Mouse (Mus musculus) kidney, postnatal 0 days (tissue): Measurements from ENCODE around the gene Hnrnph3. TPM values are rescaled to one million over a fixed set of nuclear protein-coding genes. Genes with fewer than 3 reads are reported as not detected.
"Not testable (repeated sequence)": the region's sequence is repeated elsewhere in the genome, so short reads cannot be mapped to it uniquely, and the experiment has no call there.

ENCODE experiments used
- ATAC-seq: fragments of 200-750 bp; cut with Nextera tagmentation; replicated peaks from 2 replicates; pipeline ENCODE4 v1.8.0; 2017; ENCODE audit warnings: low read depth, moderate number of reproducible peaks, moderate TSS enrichment, moderate library complexity; ENCODE audit not compliant: low FRiP score
- DNase-seq: peaks from one replicate; pipeline ENCODE4 v3.0.0-alpha.2; 2016; ENCODE audit warnings: low spot score
- H3K27ac ChIP-seq: fragments of 300-500 bp; sonication (generic); 2 replicates; pipeline ENCODE4 v1.5.1; 2014; ENCODE audit warnings: mild to moderate bottlenecking
- H3K27me3 ChIP-seq: fragments of 300-500 bp; sonication (generic); 2 replicates; pipeline ENCODE4 v1.6.1; 2014; ENCODE audit warnings: low read length, mixed read lengths; ENCODE audit not compliant: insufficient read depth
- H3K36me3 ChIP-seq: fragments of 300-500 bp; sonication (generic); 2 replicates; pipeline ENCODE4 v1.6.1; 2014; ENCODE audit warnings: low read length, mixed read lengths; ENCODE audit not compliant: insufficient read depth
- H3K4me1 ChIP-seq: fragments of 300-500 bp; sonication (generic); replicated peaks from 2 replicates; pipeline ENCODE4 v1.6.1; 2014; ENCODE audit warnings: antibody characterized with exemption, low read length, mixed read lengths; ENCODE audit not compliant: insufficient read depth
- H3K4me2 ChIP-seq: fragments of 300-500 bp; sonication (generic); 2 replicates; pipeline ENCODE4 v1.6.1; 2014; ENCODE audit warnings: mild to moderate bottlenecking, low read length, moderate library complexity, mixed read lengths
- H3K4me3 ChIP-seq: fragments of 300-500 bp; sonication (generic); replicated peaks from 2 replicates; pipeline ENCODE4 v1.5.1; 2014; ENCODE audit warnings: low read depth, low read length
- H3K9ac ChIP-seq: fragments of 300-500 bp; sonication (generic); 2 replicates; pipeline ENCODE4 v1.6.1; 2014; ENCODE audit warnings: low read depth, low read length
- H3K9me3 ChIP-seq: fragments of 300-500 bp; sonication (generic); replicated peaks from 2 replicates; pipeline ENCODE4 v1.6.1; 2016; ENCODE audit warnings: low read length, inconsistent platforms, mixed read lengths
- CTCF ChIP-seq: IDR thresholded peaks from 2 replicates; pipeline ENCODE4 v1.5.1; 2016; ENCODE audit warnings: antibody characterized with exemption, low read depth, mild to moderate bottlenecking, moderate library complexity
- WGBS: fragments of 180-500 bp; shearing (Covaris S2); extraction: QIAGEN DNeasy Blood & Tissue Kit; methylation state at CpG from one replicate; pipeline ENCODE4 v1.1.7; 2014; 5-methylcytosine and 5-hydroxymethylcytosine counted together
- polyA plus RNA-seq: library from polyadenylated mRNA; unstranded; fragments of >200 nt; fragmentation: Nextera tagmentation; extraction: Ambion mirVana; gene quantifications from 2 replicates; pipeline ENCODE4 v1.2.1, GENCODE M21; 2015

The Hnrnph3 gene
- polyA plus RNA-seq, 1 experiment from 2014 or later: 56.7 TPM

DNA sequence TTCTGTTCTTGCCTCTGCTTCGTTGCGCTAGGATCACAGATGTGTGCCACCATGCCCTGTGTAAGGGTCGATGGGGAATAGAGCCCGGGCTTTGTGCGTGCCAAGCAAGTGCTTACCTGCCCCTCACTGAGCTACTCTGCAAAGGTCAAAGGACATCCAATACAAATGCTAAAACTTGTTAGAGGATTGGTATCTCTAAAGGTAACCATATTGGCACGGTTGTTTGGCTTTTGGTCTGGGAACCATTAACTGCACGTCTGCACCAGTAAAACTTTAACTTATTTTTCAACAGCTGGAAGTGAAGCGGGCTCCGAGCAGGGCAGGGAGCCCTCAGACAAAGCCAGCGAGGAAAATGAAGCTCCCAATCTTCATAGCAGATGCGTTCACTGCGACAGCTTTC lies 37.2 kb upstream of the Hnrnph3 start:
- Histone ChIP-seq H3K36me3 (no peaks in the 10 kb centered on the region), H3K9ac (no peak overlapping the region), H3K27ac (peak overlapping the region; percentile 47; the same call in 1 of the 2 replicates), H3K9me3 (no peaks in the 10 kb centered on the region), H3K27me3 (no peaks in the 10 kb centered on the region), H3K4me3 (no peak overlapping the region), H3K4me2 (no peak overlapping the region; the same call in 1 of the 2 replicates), H3K4me1 (no peaks in the 10 kb centered on the region)
- no peak for DNase-seq
- TF ChIP-seq CTCF: no peak
- no peak for ATAC-seq
- 59% methylated on average over 12 of the region's 12 CpGs for WGBS

DNA sequence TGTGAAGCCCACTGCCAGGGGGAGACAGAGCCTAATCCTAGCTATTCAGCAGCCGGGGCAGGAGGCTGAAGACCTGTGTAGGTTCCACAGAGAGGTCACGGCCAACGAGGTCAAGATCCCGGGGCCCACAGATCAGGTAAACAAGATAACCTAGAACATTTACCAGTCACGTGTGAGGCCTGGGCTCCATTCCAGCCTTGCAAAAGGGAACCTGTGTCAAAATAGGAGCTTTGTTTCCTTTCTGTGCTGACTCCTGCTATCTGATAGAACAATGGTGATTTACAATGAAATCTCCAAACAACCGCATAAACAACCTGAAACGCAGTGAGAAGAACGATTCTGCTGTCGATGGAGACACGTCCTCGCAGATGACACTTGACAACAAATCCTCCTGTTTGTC lies 36.4 kb upstream of the Hnrnph3 start:
- H3K4me2 ChIP-seq: no peak overlapping the region
- ATAC-seq (no peak), DNase-seq (peak; percentile 9)
- H3K36me3 ChIP-seq: no peaks in the 10 kb centered on the region
- peak overlapping the region; percentile 52; the same call in 1 of the 2 replicates for H3K27ac ChIP-seq
- TF ChIP-seq CTCF: no peak
- no peak overlapping the region for H3K4me3 ChIP-seq
- no peaks in the 10 kb centered on the region for H3K27me3 ChIP-seq
- H3K4me1 ChIP-seq: no peaks in the 10 kb centered on the region
- H3K9ac ChIP-seq: no peak overlapping the region
- WGBS: 28% methylated on average over 11 of the region's 11 CpGs
- no peaks in the 10 kb centered on the region for H3K9me3 ChIP-seq

DNA sequence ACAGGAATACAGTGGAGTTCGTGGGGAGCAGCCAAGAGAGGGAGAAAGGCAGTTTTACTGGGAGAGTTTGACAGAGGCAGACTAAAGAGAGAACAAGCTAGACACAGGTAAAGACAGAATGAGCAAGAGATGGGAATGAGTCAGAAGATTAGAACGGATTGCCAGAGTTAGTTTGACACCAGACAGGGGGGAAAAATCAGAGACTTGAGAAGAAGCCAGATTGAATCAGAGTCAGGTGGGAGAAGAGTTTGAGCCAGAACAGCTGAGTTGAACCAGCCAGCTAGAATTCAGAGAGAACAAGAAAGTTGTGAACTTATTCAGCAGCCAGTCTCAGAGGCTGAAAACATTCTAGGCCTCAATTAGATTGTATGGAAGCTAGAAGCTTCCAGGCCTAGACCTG lies 35.8 kb upstream of the Hnrnph3 start, which contains the start of gene Pbld1:
Gene Pbld1, plus strand, starts transcription at position 301 of the 400 bp plus-strand sequence.
- ATAC-seq (no peak), DNase-seq (no peak)
- Histone ChIP-seq H3K9me3 (no peaks in the 10 kb centered on the region), H3K27me3 (no peaks in the 10 kb centered on the region), H3K36me3 (no peaks in the 10 kb centered on the region), H3K9ac (no peak within 1 kb of the TSS), H3K4me3 (no peak within 1 kb of the TSS), H3K27ac (peak within 1 kb of the TSS; percentile 52), H3K4me1 (no peaks in the 10 kb centered on the region), H3K4me2 (no peak within 1 kb of the TSS)
- TF ChIP-seq CTCF: no peak
- WGBS: 83% methylated on average over 2 of the region's 2 CpGs

DNA sequence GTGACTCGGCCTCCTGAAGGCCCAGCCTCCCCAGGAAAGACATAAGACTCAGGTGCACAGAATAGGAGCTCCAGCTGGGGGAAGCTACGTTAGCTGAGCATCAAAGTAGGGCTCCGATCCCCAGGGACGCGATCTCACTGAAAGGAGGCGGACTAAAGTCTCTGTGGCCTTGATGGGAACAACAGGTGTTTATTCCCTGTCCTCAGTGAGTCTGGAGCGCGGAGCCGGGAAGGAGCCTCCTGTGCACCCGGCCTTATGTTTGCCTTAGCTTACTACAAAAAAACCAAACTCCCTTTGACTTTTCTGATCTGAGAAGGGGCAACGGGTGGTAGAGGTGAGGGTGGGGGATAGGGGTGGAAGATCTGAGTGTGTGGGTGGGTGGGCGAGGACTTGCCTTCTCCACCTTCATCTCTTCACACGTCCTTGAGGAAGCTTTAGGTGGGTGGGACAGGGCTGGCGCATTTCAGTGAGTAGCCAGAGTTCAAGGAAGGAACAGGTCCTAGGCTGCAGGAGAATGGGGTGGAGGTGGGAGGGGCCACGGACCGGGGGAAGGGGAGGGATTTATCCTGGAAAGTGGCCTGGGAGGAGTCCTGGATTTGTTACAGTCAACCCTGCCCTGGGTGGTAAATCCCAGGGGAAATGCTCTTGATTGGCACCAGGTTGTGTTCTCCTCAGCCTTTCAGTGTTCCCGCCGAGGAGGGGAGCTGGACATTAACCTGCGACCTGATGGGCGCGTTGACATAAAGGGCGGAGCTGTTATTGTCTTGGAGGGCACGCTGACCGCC lies 33.1 kb upstream of the Hnrnph3 start:
- 31% methylated on average over 24 of the region's 24 CpGs for WGBS
- Histone ChIP-seq H3K27me3 (no peaks in the 10 kb centered on the region), H3K4me3 (no peak overlapping the region), H3K4me1 (no peaks in the 10 kb centered on the region), H3K36me3 (no peaks in the 10 kb centered on the region), H3K4me2 (peak overlapping the region; percentile 22; the same call in 1 of the 2 replicates), H3K27ac (no peak overlapping the region), H3K9me3 (no peaks in the 10 kb centered on the region), H3K9ac (0 out of 2 replicates have a peak overlapping the region, but pooled peaks have one; percentile 14)
- TF ChIP-seq CTCF: no peak
- ATAC-seq (peak; percentile 51), DNase-seq (peak; percentile 24)

DNA sequence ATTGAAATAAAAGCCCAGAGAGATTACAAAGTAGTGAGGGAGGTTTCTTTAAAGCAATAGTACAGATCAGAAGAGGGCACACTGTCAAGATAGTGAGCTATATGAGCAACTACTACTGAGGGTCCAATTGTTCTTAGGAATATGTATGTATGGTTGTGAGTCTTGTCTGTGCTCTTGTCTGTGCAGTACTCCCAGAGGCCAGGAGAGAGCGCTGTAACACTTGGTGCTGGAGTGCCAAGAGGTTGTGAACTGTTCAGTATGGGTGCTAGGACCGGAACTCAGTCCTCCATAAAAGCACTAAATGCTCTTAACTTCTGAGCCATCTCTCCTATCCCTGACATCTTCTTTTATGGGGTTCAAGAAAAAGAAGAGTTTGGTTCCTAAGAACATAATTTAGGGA lies 30.6 kb upstream of the Hnrnph3 start:
- peak; percentile 7; the same call in 1 of the 2 replicates for TF ChIP-seq CTCF
- DNase-seq: no peak
- Histone ChIP-seq H3K27ac (no peak overlapping the region), H3K4me3 (no peak overlapping the region), H3K27me3 (no peaks in the 10 kb centered on the region), H3K4me2 (no peak overlapping the region), H3K36me3 (no peaks in the 10 kb centered on the region), H3K9me3 (no peaks in the 10 kb centered on the region), H3K4me1 (no peaks in the 10 kb centered on the region), H3K9ac (no peak overlapping the region)
- ATAC-seq: no peak
- whole genome bisulfite sequencing: 81% methylated on average over 2 of the region's 2 CpGs

DNA sequence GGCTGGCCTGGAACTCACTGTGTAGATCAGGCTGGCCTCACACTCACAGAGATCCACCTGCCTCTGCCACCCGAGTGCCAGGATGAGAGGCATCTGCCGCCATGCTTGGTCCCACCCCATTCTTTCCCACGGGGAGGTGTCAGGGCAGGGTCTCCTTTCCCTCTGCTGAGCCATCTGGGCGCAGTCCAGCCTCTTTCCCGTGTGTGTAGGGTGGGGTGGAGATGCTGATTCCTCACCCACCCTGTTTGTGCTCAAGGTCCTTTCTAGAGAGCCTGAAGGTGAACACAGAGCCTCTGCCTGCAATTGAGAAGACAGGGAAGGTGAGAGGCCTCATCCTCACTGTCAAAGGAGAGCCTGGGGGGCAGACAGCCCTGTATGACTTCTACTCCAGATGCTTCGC lies 30.1 kb upstream of the Hnrnph3 start:
- not testable (repeated sequence) for H3K9me3 ChIP-seq, ATAC-seq

More for the DNA sequence above, 30.1 kb upstream of the Hnrnph3 start:
- H3K9ac ChIP-seq, H3K36me3 ChIP-seq, H3K27me3 ChIP-seq, H3K4me1 ChIP-seq, DNase-seq, H3K4me3 ChIP-seq, H3K4me2 ChIP-seq, H3K27ac ChIP-seq: not testable (repeated sequence)
- 86% methylated on average over 6 of the region's 6 CpGs for WGBS
